8 mouse cellular contexts compared by ENCODE assay signal in genomic region chr6:116264018-116264651, GRCm38 (mm10). TPM values are rescaled to one million over a fixed set of nuclear protein-coding genes. Genes with fewer than 3 reads are reported as not detected.
A peak's percentile ranks its signal among the peaks of the same experiment; 100 is the strongest.
DNase-seq lines count a peak whose midpoint lies in the region; ATAC-seq and TF ChIP-seq lines count a peak whose summit lies in the region.

TSS of gene Zfand4 (plus strand) at chr6:116264222.

- peak within 1 kb of the TSS; percentile 70 for H3K4me2 ChIP-seq in forebrain, postnatal 0 days (ENCODE audit: low read depth)
- H3K4me2 ChIP-seq in lung, embryonic 16.5 days (ENCODE audit: low read depth, low read length), result peak within 1 kb of the TSS; percentile 82

- TF ChIP-seq CTCF in G1E (IDR thresholded peaks at IDR 0.05; ENCODE audit: low read depth, low read length), result no peak
- TF ChIP-seq CTCF in forebrain, postnatal 0 days (IDR thresholded peaks at IDR 0.05; ENCODE audit: low read depth), result no peak

- DNase-seq in G1E (ENCODE audit: low spot score), result peak; percentile 96
- DNase-seq in cerebellum, adult 18-20 months, result peak; percentile 91 to 95
- peak; percentile 92 for DNase-seq in forebrain, postnatal 0 days
- DNase-seq in layer of hippocampus, adult 9-10 months (ENCODE audit: low spot score), result peak; percentile 59
- DNase-seq in ovary, postnatal 10 days (ENCODE audit: low spot score), result peak; percentile 83
- DNase-seq in thymus, postnatal 10 days (ENCODE audit: low spot score in 2 of 2), result peak; percentile 85 to 93

- H3K4me1 ChIP-seq in G1E (ENCODE audit: insufficient read depth, low read depth, low read length), result peaks cover 34% of the 10 kb centered on the region
- H3K4me1 ChIP-seq in forebrain, postnatal 0 days (ENCODE audit: insufficient read depth), result 0 out of 2 replicates have a peak, but pooled peaks cover 6% of the 10 kb centered on the region
- peaks cover 10% of the 10 kb centered on the region for H3K4me1 ChIP-seq in lung, embryonic 16.5 days (replicated peaks; ENCODE audit: control insufficient read depth, insufficient read depth, low read length)

- peak; percentile 88 for ATAC-seq in G1E (ENCODE audit: extremely low read depth, insufficient number of reproducible peaks, low FRiP score, poor library complexity, severe bottlenecking)
- ATAC-seq in forebrain, postnatal 0 days, result peak; percentile 96
- ATAC-seq in hematopoietic stem cell, adult 5-6 weeks (replicated peaks in 1 of 2; ENCODE audit: insufficient read depth in 1 of 2, low FRiP score in 2 of 2, low TSS enrichment in 1 of 2, low read depth in 1 of 2, poor library complexity in 2 of 2, severe bottlenecking in 2 of 2), result peak; percentile 93 to 94
- ATAC-seq in lung, embryonic 16.5 days (ENCODE audit: low read depth), result peak; percentile 99

- H3K36me3 ChIP-seq in G1E (replicated peaks), result peaks cover 40% of the 10 kb centered on the region
- peaks cover 20% of the 10 kb centered on the region for H3K36me3 ChIP-seq in forebrain, postnatal 0 days (ENCODE audit: insufficient read depth)
- H3K36me3 ChIP-seq in lung, embryonic 16.5 days (ENCODE audit: control insufficient read depth, insufficient read depth, low read length), result no peaks in the 10 kb centered on the region

- peak within 1 kb of the TSS; percentile 66 for H3K9ac ChIP-seq in forebrain, postnatal 0 days
- H3K9ac ChIP-seq in lung, embryonic 16.5 days (ENCODE audit: low read length), result peak within 1 kb of the TSS; percentile 84

- H3K27me3 ChIP-seq in G1E (ENCODE audit: insufficient read depth, low read length), result no peaks in the 10 kb centered on the region
- no peaks in the 10 kb centered on the region for H3K27me3 ChIP-seq in forebrain, postnatal 0 days (ENCODE audit: insufficient read depth, low read length)
- H3K27me3 ChIP-seq in lung, embryonic 16.5 days (ENCODE audit: control insufficient read depth, insufficient read depth, low read depth, low read length), result no peaks in the 10 kb centered on the region

- no peak within 1 kb of the TSS for H3K27ac ChIP-seq in forebrain, postnatal 0 days (ENCODE audit: low read depth, low read length)
- H3K27ac ChIP-seq in lung, embryonic 16.5 days (ENCODE audit: low read length), result peak within 1 kb of the TSS; percentile 59; the same call in 1 of the 2 replicates

- WGBS in forebrain, postnatal 0 days, result under 1% methylated on average over 65 of the region's 67 CpGs
- WGBS in lung, embryonic 16.5 days, result under 1% methylated on average over 45 of the region's 67 CpGs

- no peaks in the 10 kb centered on the region for H3K9me3 ChIP-seq in G1E (replicated peaks)
- no peaks in the 10 kb centered on the region for H3K9me3 ChIP-seq in forebrain, postnatal 0 days (ENCODE audit: low read length)
- H3K9me3 ChIP-seq in lung, embryonic 16.5 days (ENCODE audit: control insufficient read depth, low read length), result no peaks in the 10 kb centered on the region

- H3K4me3 ChIP-seq in G1E (ENCODE audit: low read depth, low read length), result peak within 1 kb of the TSS; percentile 91
- peak within 1 kb of the TSS; percentile 68 for H3K4me3 ChIP-seq in forebrain, postnatal 0 days (ENCODE audit: low read depth, low read length)
- H3K4me3 ChIP-seq in lung, embryonic 16.5 days (ENCODE audit: low read length), result peak within 1 kb of the TSS; percentile 71

RNA-seq across cellular contexts. Expression of gene Zfand4, which starts in this region (rescaled TPM):
- total RNA-seq in G1E (2014; fragmentation: Nextera tagmentation), result 20.8 and 32.7 TPM in 2 replicates
- total RNA-seq in G1E (2017), result 13.5 and 16.4 TPM in 2 replicates
- polyA plus RNA-seq in G1E (2012), result 1.0 and 1.7 TPM in 2 replicates
- 5.2 and 6.5 TPM in 2 replicates for total RNA-seq in forebrain, postnatal 0 days (2014; rRNA removed)
- polyA plus RNA-seq in forebrain, postnatal 0 days (2015; fragmentation: Nextera tagmentation; extraction: Ambion mirVana), result 4.9 and 6.8 TPM in 2 replicates
- 23.0 and 32.0 TPM in 2 replicates for total RNA-seq in hematopoietic stem cell, adult 5-6 weeks (2017)
- 7.1 and 7.6 TPM in 2 replicates for polyA plus RNA-seq in lung, embryonic 16.5 days (2015; fragmentation: Nextera tagmentation; extraction: Ambion mirVana)
